27 mouse cellular contexts compared by ENCODE assay signal in genomic region chr9:48082461-48082860, GRCm38 (mm10).
DNase-seq lines count a peak whose midpoint lies in the region; ATAC-seq lines count a peak whose summit lies in the region.
"Had no signal": no experiment of that assay in that cellular context is flagged by ENCODE, and none has a peak within 500 bp of the region (broad histone marks: within the 10 kb centered on the region; RNA-seq: fewer than 3 reads in every experiment).

No protein-coding gene starts in this region.

- ATAC-seq in forebrain, embryonic 12.5 days (ENCODE audit: low FRiP score), result no peak
- no peak for ATAC-seq in forebrain, embryonic 11.5 days (replicated peaks; ENCODE audit: low FRiP score)
- ATAC-seq in neural tube, embryonic 13.5 days (ENCODE audit: low read depth), result no peak
- ATAC-seq in neural tube, embryonic 15.5 days (ENCODE audit: low FRiP score), result no peak
- no peak for ATAC-seq in forebrain, embryonic 15.5 days (replicated peaks)
- no peak for ATAC-seq in inflammation-experienced regulatory T-cells, adult 6 months
- ATAC-seq: intestine, postnatal 0 days had no signal

- H3K4me1 ChIP-seq in forebrain, embryonic 12.5 days, result peaks cover 16% of the 10 kb centered on the region
- H3K4me1 ChIP-seq in forebrain, embryonic 11.5 days (replicated peaks; ENCODE audit: control insufficient read depth, insufficient read depth, low read length), result peaks cover 6% of the 10 kb centered on the region
- H3K4me1 ChIP-seq in neural tube, embryonic 13.5 days (replicated peaks), result peaks cover 17% of the 10 kb centered on the region
- 0 out of 2 replicates have a peak, but pooled peaks cover 10% of the 10 kb centered on the region for H3K4me1 ChIP-seq in neural tube, embryonic 15.5 days
- peaks cover 17% of the 10 kb centered on the region for H3K4me1 ChIP-seq in forebrain, embryonic 15.5 days
- H3K4me1 ChIP-seq: embryonic facial prominence, embryonic 15.5 days; heart, embryonic 12.5 days had no signal

- no peak overlapping the region for H3K9ac ChIP-seq in forebrain, embryonic 12.5 days
- H3K9ac ChIP-seq in forebrain, embryonic 11.5 days (ENCODE audit: low read length), result no peak overlapping the region
- no peak overlapping the region for H3K9ac ChIP-seq in neural tube, embryonic 13.5 days
- H3K9ac ChIP-seq in neural tube, embryonic 15.5 days (replicated peaks), result no peak overlapping the region
- no peak overlapping the region for H3K9ac ChIP-seq in forebrain, embryonic 15.5 days (replicated peaks)
- H3K9ac ChIP-seq: embryonic facial prominence, embryonic 15.5 days; heart, embryonic 12.5 days; liver, embryonic 14.5 days had no signal

- DNase-seq in forebrain, embryonic 11.5 days (ENCODE audit: low spot score), result no peak
- DNase-seq in adrenal gland, postnatal 10 days, result no peak
- DNase-seq: adrenal gland, postnatal 36 days; cerebellum, adult 8-10 months; cerebellum, postnatal 25 days; gastrocnemius, adult 2 months; gastrocnemius, postnatal 36 days; heart, adult 18-20 months; kidney, postnatal 14 days; liver; lung, adult 2 months; lung, postnatal 10 days; right cerebral cortex, postnatal 4 days; thymus, postnatal 4 days had no signal

- H3K27me3 ChIP-seq in forebrain, embryonic 12.5 days, result 0 out of 2 replicates have a peak, but pooled peaks cover 11% of the 10 kb centered on the region
- no peaks in the 10 kb centered on the region for H3K27me3 ChIP-seq in forebrain, embryonic 11.5 days (ENCODE audit: control insufficient read depth, insufficient read depth, low read length)
- H3K27me3 ChIP-seq in neural tube, embryonic 13.5 days, result no peaks in the 10 kb centered on the region
- H3K27me3 ChIP-seq in neural tube, embryonic 15.5 days (replicated peaks), result no peaks in the 10 kb centered on the region
- no peaks in the 10 kb centered on the region for H3K27me3 ChIP-seq in forebrain, embryonic 15.5 days
- H3K27me3 ChIP-seq: embryonic facial prominence, embryonic 15.5 days; heart, embryonic 12.5 days had no signal

- H3K4me3 ChIP-seq in forebrain, embryonic 12.5 days (replicated peaks), result no peak overlapping the region
- no peak overlapping the region for H3K4me3 ChIP-seq in forebrain, embryonic 11.5 days (ENCODE audit: low read depth, low read length)
- H3K4me3 ChIP-seq in neural tube, embryonic 13.5 days, result no peak overlapping the region
- no peak overlapping the region for H3K4me3 ChIP-seq in neural tube, embryonic 15.5 days (replicated peaks)
- no peak overlapping the region for H3K4me3 ChIP-seq in forebrain, embryonic 15.5 days
- H3K4me3 ChIP-seq: embryonic facial prominence, embryonic 10.5 days; embryonic facial prominence, embryonic 15.5 days; gastrocnemius, adult 2 months; heart, embryonic 12.5 days had no signal

- no peaks in the 10 kb centered on the region for H3K9me3 ChIP-seq in forebrain, embryonic 12.5 days
- H3K9me3 ChIP-seq in forebrain, embryonic 11.5 days (ENCODE audit: control insufficient read depth, low read length), result no peaks in the 10 kb centered on the region
- no peaks in the 10 kb centered on the region for H3K9me3 ChIP-seq in neural tube, embryonic 13.5 days
- H3K9me3 ChIP-seq in neural tube, embryonic 15.5 days (replicated peaks), result no peaks in the 10 kb centered on the region
- no peaks in the 10 kb centered on the region for H3K9me3 ChIP-seq in forebrain, embryonic 15.5 days
- H3K9me3 ChIP-seq: embryonic facial prominence, embryonic 10.5 days; embryonic facial prominence, embryonic 15.5 days; G1E; heart, embryonic 12.5 days had no signal

- no peak overlapping the region for H3K27ac ChIP-seq in forebrain, embryonic 12.5 days
- H3K27ac ChIP-seq in forebrain, embryonic 11.5 days (ENCODE audit: low read depth, low read length), result no peak overlapping the region
- peak overlapping the region; percentile 2; the same call in 1 of the 2 replicates for H3K27ac ChIP-seq in neural tube, embryonic 13.5 days (replicated peaks)
- no peak overlapping the region for H3K27ac ChIP-seq in neural tube, embryonic 15.5 days (replicated peaks)
- H3K27ac ChIP-seq in forebrain, embryonic 15.5 days (replicated peaks), result 0 out of 2 replicates have a peak overlapping the region, but pooled peaks have one; percentile 6
- H3K27ac ChIP-seq: embryonic facial prominence, embryonic 10.5 days; embryonic facial prominence, embryonic 15.5 days; gastrocnemius, adult 2 months; liver, embryonic 14.5 days; macrophage; stomach, postnatal 0 days had no signal

- H3K4me2 ChIP-seq in forebrain, embryonic 12.5 days, result 0 out of 2 replicates have a peak overlapping the region, but pooled peaks have one; percentile 11
- H3K4me2 ChIP-seq in forebrain, embryonic 11.5 days (ENCODE audit: low read depth, low read length, severe bottlenecking), result no peak overlapping the region
- no peak overlapping the region for H3K4me2 ChIP-seq in neural tube, embryonic 13.5 days
- H3K4me2 ChIP-seq in neural tube, embryonic 15.5 days, result no peak overlapping the region
- H3K4me2 ChIP-seq in forebrain, embryonic 15.5 days (replicated peaks), result no peak overlapping the region
- H3K4me2 ChIP-seq: embryonic facial prominence, embryonic 15.5 days; heart, embryonic 12.5 days had no signal

- no peaks in the 10 kb centered on the region for H3K36me3 ChIP-seq in forebrain, embryonic 12.5 days (replicated peaks)
- no peaks in the 10 kb centered on the region for H3K36me3 ChIP-seq in forebrain, embryonic 11.5 days (ENCODE audit: control insufficient read depth, insufficient read depth, low read length)
- H3K36me3 ChIP-seq in neural tube, embryonic 13.5 days, result no peaks in the 10 kb centered on the region
- no peaks in the 10 kb centered on the region for H3K36me3 ChIP-seq in neural tube, embryonic 15.5 days
- no peaks in the 10 kb centered on the region for H3K36me3 ChIP-seq in forebrain, embryonic 15.5 days
- H3K36me3 ChIP-seq: embryonic facial prominence, embryonic 10.5 days; embryonic facial prominence, embryonic 15.5 days; G1E; heart, embryonic 12.5 days had no signal

- WGBS in forebrain, embryonic 12.5 days, result 18% methylated on average over 6 of the region's 6 CpGs
- WGBS in forebrain, embryonic 11.5 days, result 23% methylated on average over 6 of the region's 6 CpGs
- 47% methylated on average over 6 of the region's 6 CpGs for WGBS in neural tube, embryonic 13.5 days
- WGBS in neural tube, embryonic 15.5 days, result 51% methylated on average over 6 of the region's 6 CpGs
- WGBS in forebrain, embryonic 15.5 days, result 9% methylated on average over 6 of the region's 6 CpGs

Comparison
In these comparisons a context has a peak if more than half of its experiments do, and no peak if none do; other contexts are left out.
1. H3K27ac ChIP-seq: peak in neural tube, embryonic 13.5 days (single experiment) and forebrain, embryonic 15.5 days (single experiment); none in forebrain, embryonic 12.5 days (single experiment), forebrain, embryonic 11.5 days (single experiment) and neural tube, embryonic 15.5 days (single experiment).